Mouse (Mus musculus): Measurements from ENCODE around the gene Smo.

Gene Smo

GRCm38 (mm10) chr6:29776542-29777237 is 41.4 kb downstream of the Smo start:
- DNase-seq, result no peak

DNA sequence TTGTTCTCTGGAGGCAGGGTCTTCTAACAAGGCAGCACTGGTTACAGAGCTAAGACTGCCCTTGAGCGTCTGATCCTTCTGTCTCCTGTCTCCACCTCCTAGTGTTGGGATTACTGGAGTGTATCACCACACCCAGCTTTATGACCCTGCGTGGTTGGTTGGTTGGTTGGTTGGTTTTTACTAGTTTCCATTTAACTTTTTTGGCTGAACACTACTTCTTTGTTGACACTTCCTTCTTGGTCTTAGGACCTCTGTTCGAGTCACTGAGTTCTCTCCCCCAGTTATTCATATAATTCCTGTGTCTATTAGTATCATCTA is 41.9 kb downstream of the Smo start:
- DNase-seq, result no peak

DNA sequence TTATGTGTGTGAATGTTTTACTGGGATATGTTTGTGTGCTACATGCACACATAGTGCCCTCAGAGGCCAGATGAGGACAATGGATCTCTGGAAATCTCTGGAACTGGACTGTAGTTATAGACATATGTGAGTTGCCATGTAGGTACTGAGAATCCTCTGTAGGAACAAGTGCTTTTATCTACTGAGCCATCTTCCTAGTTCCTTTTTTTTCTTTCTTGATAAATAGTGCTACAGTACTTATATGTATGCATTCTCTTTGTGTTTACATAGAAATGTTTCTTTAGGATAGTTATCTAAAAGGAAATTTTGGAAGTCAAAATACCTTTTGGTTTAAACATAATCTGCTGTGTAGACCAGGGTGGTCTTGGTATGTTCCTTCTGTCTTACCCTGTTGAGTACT is 44.8 kb downstream of the Smo start:
- no peak for DNase-seq

- DNase-seq, result no peak
These were observed 45.3 kb downstream of the Smo start for GRCm38 (mm10) chr6:29780571-29780970.

- no peak for DNase-seq
These were observed 46.9 kb downstream of the Smo start for GRCm38 (mm10) chr6:29782239-29782638.

DNA sequence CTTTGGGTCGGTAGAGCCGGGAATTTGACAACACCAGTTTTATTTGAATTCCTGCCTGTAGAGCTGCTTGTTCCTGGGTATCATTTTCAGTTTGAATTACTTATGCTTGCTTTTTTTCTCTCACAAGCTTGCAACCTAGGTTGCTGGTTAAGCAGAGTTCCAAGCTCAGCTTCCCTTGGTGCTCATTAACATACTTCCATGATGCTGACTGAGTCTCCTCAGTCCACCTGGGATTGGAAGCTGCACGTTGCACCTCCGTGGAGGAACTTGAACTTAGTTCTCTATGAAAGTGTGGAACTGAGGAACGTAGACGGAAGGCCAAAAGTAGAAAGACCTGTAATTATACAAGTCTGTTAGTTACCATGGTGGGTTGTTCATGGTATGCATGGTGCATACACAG is 48.7 kb downstream of the Smo start:
- no peak for DNase-seq

DNA sequence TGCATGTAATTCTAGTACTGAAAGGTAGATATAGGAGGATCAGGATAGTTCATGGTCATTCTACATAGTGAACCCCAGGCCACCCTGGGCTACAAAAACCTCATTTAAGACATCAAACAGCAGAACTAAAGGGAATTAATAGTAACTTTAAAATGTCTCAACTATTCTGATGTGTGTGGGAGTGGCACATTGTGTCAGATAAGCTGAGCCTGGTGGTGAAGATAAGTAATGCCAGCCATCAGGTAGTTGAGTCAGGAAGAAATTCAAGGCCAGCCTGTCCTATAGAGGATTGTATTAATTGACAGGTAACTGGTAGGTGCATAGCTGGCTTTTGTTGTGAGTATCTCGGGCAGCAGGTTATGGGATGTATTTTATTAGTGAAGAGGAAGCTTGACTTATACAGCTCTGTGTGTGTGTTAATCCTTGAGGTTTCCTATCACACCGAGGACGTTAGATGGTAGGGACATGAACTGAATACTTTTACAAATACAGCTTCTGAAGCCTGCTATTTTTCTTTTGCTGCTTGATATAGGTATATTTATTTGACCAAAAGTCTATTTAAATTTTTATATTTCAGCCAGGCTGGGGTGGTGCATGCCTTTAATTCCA is 49.2 kb downstream of the Smo start:
- DNase-seq, result no peak

- no peak for DNase-seq
These were observed 50.5 kb downstream of the Smo start for GRCm38 (mm10) chr6:29785759-29786158.

DNA sequence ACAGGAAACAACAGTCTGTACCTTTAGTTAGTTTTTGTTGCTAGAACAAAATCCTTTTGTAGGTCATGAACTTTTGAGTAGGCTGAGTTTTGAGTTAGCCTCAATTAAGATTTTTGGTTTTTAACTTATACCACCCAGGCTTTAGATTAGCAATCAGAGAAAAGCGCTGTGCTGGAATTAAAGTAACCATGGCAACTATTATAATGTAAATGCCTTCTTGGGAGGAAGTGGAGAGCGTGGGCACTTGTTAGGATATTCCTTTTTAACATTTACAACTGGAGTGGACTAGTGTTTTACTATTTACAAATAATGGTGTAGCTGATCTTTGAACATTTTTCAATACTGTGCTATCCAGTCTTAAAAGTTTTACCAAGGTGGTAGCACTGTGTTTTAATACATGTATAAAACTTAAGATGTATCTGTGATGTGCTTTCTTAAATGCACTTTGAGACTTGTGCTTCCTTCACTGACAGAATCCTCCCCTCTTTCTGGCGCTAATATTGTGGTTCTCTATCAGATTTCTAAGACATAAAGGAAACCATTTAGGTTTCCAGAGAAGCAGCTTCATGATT is 53.6 kb downstream of the Smo start:
- DNase-seq, result no peak

GRCm38 (mm10) chr6:29790014-29790698 is 54.9 kb downstream of the Smo start:
- no peak for DNase-seq

- no peak for DNase-seq
These were observed 58.2 kb downstream of the Smo start for GRCm38 (mm10) chr6:29793520-29793919.

GRCm38 (mm10) chr6:29794582-29794981 is 59.3 kb downstream of the Smo start:
- DNase-seq, result peak in 1 of 2 experiments; percentile 7

- no peak for DNase-seq
These were observed 67.7 kb downstream of the Smo start for GRCm38 (mm10) chr6:29802979-29803378.

DNA sequence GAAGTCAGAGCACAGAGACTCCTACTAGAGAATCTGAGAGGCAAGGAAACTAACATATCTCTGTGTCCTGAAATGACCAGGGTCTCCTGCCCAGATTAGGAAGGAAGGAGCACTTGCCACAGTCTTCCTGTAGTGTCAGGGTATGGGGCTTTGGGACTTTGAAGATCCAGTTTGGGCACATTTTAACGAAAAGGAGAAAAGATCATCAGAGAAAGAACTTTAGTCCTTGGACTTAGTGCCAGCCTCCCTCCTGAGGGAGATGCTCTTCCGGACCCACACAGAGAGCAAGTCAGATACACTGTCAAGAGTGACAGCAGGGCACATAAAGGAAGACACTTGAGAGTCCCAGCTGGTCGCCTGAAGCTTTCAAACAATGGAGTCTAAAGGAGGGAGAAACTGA is 68.7 kb downstream of the Smo start:
- DNase-seq, result no peak

DNA sequence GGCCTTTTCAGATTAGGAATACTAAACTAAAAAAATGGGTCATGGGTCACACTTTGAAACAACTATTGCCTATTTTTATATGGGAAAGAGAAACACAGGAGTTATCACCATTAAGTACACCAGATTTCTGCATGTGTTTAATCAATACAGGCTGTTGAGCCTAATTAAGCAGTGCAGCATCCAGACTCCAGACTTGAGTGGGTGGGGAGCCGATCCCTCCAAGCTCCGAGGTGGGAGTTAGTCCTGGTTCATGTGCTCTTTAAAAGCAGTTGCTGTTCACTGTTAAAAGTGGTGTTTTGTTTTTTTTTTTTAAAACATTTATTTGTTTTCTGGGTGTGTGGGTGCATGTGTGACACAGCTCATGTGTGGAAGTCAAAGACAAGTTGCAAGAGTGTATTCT is 70.1 kb downstream of the Smo start:
- no peak for DNase-seq

All from lung, adult 18-20 months (tissue).